Mouse (Mus musculus): ENCODE data around the gene Aox4. TPM values are rescaled to one million over a fixed set of nuclear protein-coding genes. Genes with fewer than 3 reads are reported as not detected.

The Aox4 gene
- polyA plus RNA-seq, 1 experiment = not detected

- no peak for DNase-seq (ENCODE audit: low read depth in 1 of 2, low spot score in 2 of 2)
- no peaks in the 10 kb centered on the region for H3K4me1 ChIP-seq (ENCODE audit: control insufficient read depth, insufficient read depth, insufficient read length)
- no peak for TF ChIP-seq POLR2A (IDR thresholded peaks at IDR 0.05; ENCODE audit: low read depth, low read length)
- TF ChIP-seq CTCF (IDR thresholded peaks at IDR 0.05; ENCODE audit: extremely low read depth, insufficient read depth, insufficient read length, insufficient replicate concordance) = no peak
- H3K27me3 ChIP-seq (ENCODE audit: control insufficient read depth, insufficient read depth, low read length) = no peaks in the 10 kb centered on the region
- H3K4me3 ChIP-seq (ENCODE audit: extremely low read depth, insufficient read depth, insufficient read length) = no peak overlapping the region
- no peak overlapping the region for H3K27ac ChIP-seq (ENCODE audit: insufficient read depth, low read length)
- no peaks in the 10 kb centered on the region for H3K36me3 ChIP-seq (ENCODE audit: control insufficient read depth, insufficient read depth, low read length)
- 72% methylated on average over 4 of the region's 4 CpGs for whole genome bisulfite sequencing
These were observed 86.6 kb downstream of the Aox4 start for GRCm38 (mm10) chr1:58296821-58297220.

GRCm38 (mm10) chr1:58298347-58298746, 88.2 kb downstream of the Aox4 start:
- Histone ChIP-seq H3K36me3 (ENCODE audit: control insufficient read depth, insufficient read depth, low read length) (no peaks in the 10 kb centered on the region), H3K27me3 (ENCODE audit: control insufficient read depth, insufficient read depth, low read length) (no peaks in the 10 kb centered on the region), H3K27ac (ENCODE audit: insufficient read depth, low read length) (no peak overlapping the region), H3K4me3 (ENCODE audit: extremely low read depth, insufficient read depth, insufficient read length) (no peak overlapping the region), H3K4me1 (ENCODE audit: control insufficient read depth, insufficient read depth, insufficient read length) (peaks cover 9% of the 10 kb centered on the region; the same call in 1 of the 2 replicates)
- no peak for DNase-seq (ENCODE audit: low read depth in 1 of 2, low spot score in 2 of 2)
- no peak for TF ChIP-seq POLR2A (IDR thresholded peaks at IDR 0.05; ENCODE audit: low read depth, low read length)
- no peak for TF ChIP-seq CTCF (IDR thresholded peaks at IDR 0.05; ENCODE audit: extremely low read depth, insufficient read depth, insufficient read length, insufficient replicate concordance)
- 83% methylated on average over 6 of the region's 6 CpGs for WGBS

- no peak for DNase-seq (ENCODE audit: low read depth in 1 of 2, low spot score in 2 of 2)
- peaks cover 15% of the 10 kb centered on the region; the same call in 1 of the 2 replicates for H3K4me1 ChIP-seq (ENCODE audit: control insufficient read depth, insufficient read depth, insufficient read length)
- H3K36me3 ChIP-seq (ENCODE audit: control insufficient read depth, insufficient read depth, low read length) = no peaks in the 10 kb centered on the region
- TF ChIP-seq CTCF (IDR thresholded peaks at IDR 0.05; ENCODE audit: extremely low read depth, insufficient read depth, insufficient read length, insufficient replicate concordance) (no peak), POLR2A (IDR thresholded peaks at IDR 0.05; ENCODE audit: low read depth, low read length) (no peak)
- 53% methylated on average over 7 of the region's 7 CpGs for WGBS
- H3K27ac ChIP-seq (ENCODE audit: insufficient read depth, low read length) = no peak overlapping the region
- no peak overlapping the region for H3K4me3 ChIP-seq (ENCODE audit: extremely low read depth, insufficient read depth, insufficient read length)
- H3K27me3 ChIP-seq (ENCODE audit: control insufficient read depth, insufficient read depth, low read length) = no peaks in the 10 kb centered on the region
These were observed 90.9 kb downstream of the Aox4 start for GRCm38 (mm10) chr1:58301073-58301472.

GRCm38 (mm10) chr1:58302015-58302414, 91.8 kb downstream of the Aox4 start:
- no peak for DNase-seq (ENCODE audit: low read depth in 1 of 2, low spot score in 2 of 2)
- TF ChIP-seq CTCF (IDR thresholded peaks at IDR 0.05; ENCODE audit: extremely low read depth, insufficient read depth, insufficient read length, insufficient replicate concordance) (no peak), POLR2A (IDR thresholded peaks at IDR 0.05; ENCODE audit: low read depth, low read length) (no peak)
- Histone ChIP-seq H3K27ac (ENCODE audit: insufficient read depth, low read length) (no peak overlapping the region), H3K4me3 (ENCODE audit: extremely low read depth, insufficient read depth, insufficient read length) (no peak overlapping the region), H3K36me3 (ENCODE audit: control insufficient read depth, insufficient read depth, low read length) (no peaks in the 10 kb centered on the region), H3K27me3 (ENCODE audit: control insufficient read depth, insufficient read depth, low read length) (no peaks in the 10 kb centered on the region), H3K4me1 (ENCODE audit: control insufficient read depth, insufficient read depth, insufficient read length) (peaks cover 15% of the 10 kb centered on the region; the same call in 1 of the 2 replicates)
- WGBS = 88% methylated on average over 6 of the region's 6 CpGs

GRCm38 (mm10) chr1:58303009-58303408, 92.8 kb downstream of the Aox4 start:
- WGBS = 60% methylated on average over 6 of the region's 6 CpGs
- no peaks in the 10 kb centered on the region for H3K27me3 ChIP-seq (ENCODE audit: control insufficient read depth, insufficient read depth, low read length)
- no peaks in the 10 kb centered on the region for H3K36me3 ChIP-seq (ENCODE audit: control insufficient read depth, insufficient read depth, low read length)
- H3K4me3 ChIP-seq (ENCODE audit: extremely low read depth, insufficient read depth, insufficient read length) = no peak overlapping the region
- peak overlapping the region; percentile 43 for H3K27ac ChIP-seq (ENCODE audit: insufficient read depth, low read length)
- H3K4me1 ChIP-seq (ENCODE audit: control insufficient read depth, insufficient read depth, insufficient read length) = peaks cover 15% of the 10 kb centered on the region; the same call in 1 of the 2 replicates
- no peak for DNase-seq (ENCODE audit: low read depth in 1 of 2, low spot score in 2 of 2)
- TF ChIP-seq CTCF (IDR thresholded peaks at IDR 0.05; ENCODE audit: extremely low read depth, insufficient read depth, insufficient read length, insufficient replicate concordance) (no peak), POLR2A (IDR thresholded peaks at IDR 0.05; ENCODE audit: low read depth, low read length) (no peak)

- 4% methylated on average over 4 of the region's 4 CpGs for whole genome bisulfite sequencing
- no peak overlapping the region for H3K4me3 ChIP-seq (ENCODE audit: extremely low read depth, insufficient read depth, insufficient read length)
- DNase-seq (ENCODE audit: low read depth in 1 of 2, low spot score in 2 of 2) = peak in 1 of 2 experiments; percentile 58
- TF ChIP-seq CTCF (IDR thresholded peaks at IDR 0.05; ENCODE audit: extremely low read depth, insufficient read depth, insufficient read length, insufficient replicate concordance) = no peak
- TF ChIP-seq POLR2A (IDR thresholded peaks at IDR 0.05; ENCODE audit: low read depth, low read length) = no peak
- no peaks in the 10 kb centered on the region for H3K36me3 ChIP-seq (ENCODE audit: control insufficient read depth, insufficient read depth, low read length)
- H3K4me1 ChIP-seq (ENCODE audit: control insufficient read depth, insufficient read depth, insufficient read length) = peaks cover 15% of the 10 kb centered on the region; the same call in 1 of the 2 replicates
- H3K27me3 ChIP-seq (ENCODE audit: control insufficient read depth, insufficient read depth, low read length) = no peaks in the 10 kb centered on the region
- H3K27ac ChIP-seq (ENCODE audit: insufficient read depth, low read length) = 0 out of 2 replicates have a peak overlapping the region, but pooled peaks have one; percentile 43
These were observed 93.5 kb downstream of the Aox4 start for GRCm38 (mm10) chr1:58303726-58304125.

- Histone ChIP-seq H3K27me3 (ENCODE audit: control insufficient read depth, insufficient read depth, low read length) (no peaks in the 10 kb centered on the region), H3K27ac (ENCODE audit: insufficient read depth, low read length) (no peak overlapping the region), H3K4me1 (ENCODE audit: control insufficient read depth, insufficient read depth, insufficient read length) (peaks cover 15% of the 10 kb centered on the region; the same call in 1 of the 2 replicates), H3K4me3 (ENCODE audit: extremely low read depth, insufficient read depth, insufficient read length) (no peak overlapping the region), H3K36me3 (ENCODE audit: control insufficient read depth, insufficient read depth, low read length) (no peaks in the 10 kb centered on the region)
- DNase-seq (ENCODE audit: low read depth in 1 of 2, low spot score in 2 of 2) = no peak
- TF ChIP-seq POLR2A (IDR thresholded peaks at IDR 0.05; ENCODE audit: low read depth, low read length) (no peak), CTCF (IDR thresholded peaks at IDR 0.05; ENCODE audit: extremely low read depth, insufficient read depth, insufficient read length, insufficient replicate concordance) (no peak)
- WGBS = 27% methylated on average over 12 of the region's 12 CpGs
These were observed 94.1 kb downstream of the Aox4 start for GRCm38 (mm10) chr1:58304296-58304695.

All from spleen, adult 2 months (tissue).